Mouse (Mus musculus): ENCODE results near the gene Arpc1a. TPM values are rescaled to one million over a fixed set of nuclear protein-coding genes. Genes with fewer than 3 reads are reported as not detected.

Gene Arpc1a
- polyA plus RNA-seq, 1 experiment = 58.2 TPM

DNA sequence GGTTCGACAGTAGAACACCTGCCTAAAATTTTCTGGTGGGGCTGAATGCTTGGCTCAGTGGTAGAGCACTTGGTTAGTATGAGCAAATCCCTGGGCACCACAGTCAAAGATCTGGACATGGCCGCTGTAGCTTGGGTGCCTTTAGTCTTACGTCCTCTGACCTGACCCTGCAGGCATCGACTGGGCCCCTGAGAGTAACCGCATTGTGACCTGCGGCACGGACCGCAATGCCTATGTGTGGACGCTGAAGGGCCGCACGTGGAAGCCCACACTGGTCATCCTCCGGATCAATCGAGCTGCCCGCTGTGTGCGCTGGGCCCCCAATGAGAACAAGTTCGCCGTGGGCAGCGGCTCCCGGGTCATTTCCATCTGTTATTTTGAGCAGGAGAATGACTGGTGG, 39.8 kb downstream of the Arpc1a start:
- TF ChIP-seq GATA1 (IDR thresholded peaks at IDR 0.05; ENCODE audit: low read length) = no peak

- no peak for TF ChIP-seq GATA1 (IDR thresholded peaks at IDR 0.05; ENCODE audit: low read length)
Observed at GRCm38 (mm10) chr5:145126580-145126979, 43.0 kb downstream of the Arpc1a start.

DNA sequence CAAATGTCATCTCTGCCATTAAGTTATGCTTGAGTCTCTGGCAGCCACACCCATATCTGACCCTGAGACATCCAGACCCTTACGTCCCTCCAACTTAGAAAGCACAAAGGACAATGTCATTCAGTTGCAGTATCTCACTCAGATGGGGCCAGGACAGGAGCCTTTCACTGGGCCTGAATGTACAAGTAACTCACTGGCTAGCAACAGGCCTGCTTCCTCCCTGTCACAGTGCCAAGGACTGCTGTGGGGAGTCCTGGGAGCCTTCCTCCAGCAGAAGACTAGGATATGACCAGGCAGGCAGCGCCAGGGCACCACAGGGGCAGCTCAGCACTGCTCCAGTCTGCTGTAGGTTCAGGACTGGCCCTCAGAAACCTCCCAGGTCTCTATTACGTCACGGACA, 45.5 kb downstream of the Arpc1a start:
- no peak for TF ChIP-seq GATA1 (IDR thresholded peaks at IDR 0.05; ENCODE audit: low read length)

DNA sequence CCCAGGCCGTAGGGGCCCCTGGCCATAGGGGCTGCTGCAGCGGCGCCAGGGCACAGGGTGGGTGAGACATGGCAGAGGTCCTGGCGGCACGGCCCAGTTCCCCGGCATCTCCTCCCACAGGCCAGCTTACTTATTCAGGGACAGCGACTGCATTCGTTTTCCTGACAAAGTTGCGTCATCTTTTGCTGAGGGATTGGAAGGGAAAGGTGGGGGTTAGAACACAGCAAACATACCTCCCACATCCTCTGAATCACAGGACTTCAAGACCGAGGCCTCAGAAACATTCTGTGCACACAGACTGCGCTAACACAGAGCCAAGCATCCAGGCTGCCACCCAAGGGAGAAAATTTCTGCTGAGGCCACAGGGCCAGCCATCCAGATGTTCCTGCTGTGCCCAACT, 46.6 kb downstream of the Arpc1a start:
- TF ChIP-seq GATA1 (IDR thresholded peaks at IDR 0.05; ENCODE audit: low read length) = no peak

DNA sequence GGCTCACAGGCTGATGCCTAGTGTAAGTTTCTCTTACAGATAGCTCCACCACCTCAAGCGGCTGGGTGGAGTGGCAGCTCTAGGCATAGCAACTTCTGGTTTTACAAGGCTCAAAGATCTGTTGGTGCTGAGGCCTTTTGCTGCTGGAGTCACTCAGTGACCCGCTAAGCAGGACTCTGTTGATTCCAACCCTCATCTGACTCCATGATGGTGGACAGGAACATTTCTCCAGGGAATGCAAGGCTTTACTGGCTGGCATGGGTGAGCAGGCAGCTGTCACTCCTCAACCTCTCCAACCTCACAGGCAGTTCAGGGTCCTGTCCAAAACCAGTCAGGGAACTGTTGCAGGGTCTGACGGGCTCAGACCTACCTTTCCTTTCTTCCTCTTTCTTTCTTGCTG, 47.4 kb downstream of the Arpc1a start:
- TF ChIP-seq GATA1 (IDR thresholded peaks at IDR 0.05; ENCODE audit: low read length) = no peak

- no peak for TF ChIP-seq GATA1 (IDR thresholded peaks at IDR 0.05; ENCODE audit: low read length)
Observed at GRCm38 (mm10) chr5:145138836-145139235, 55.2 kb downstream of the Arpc1a start.

- no peak for TF ChIP-seq GATA1 (IDR thresholded peaks at IDR 0.05; ENCODE audit: low read length)
Observed at GRCm38 (mm10) chr5:145139571-145140519, 56.2 kb downstream of the Arpc1a start, which contains the start of the genes Pdap1 and Bud31. Gene Pdap1 (minus strand): TSS chr5:145140238. Gene Bud31 (plus strand): TSS chr5:145140362.

GRCm38 (mm10) chr5:145140611-145141010, 57.0 kb downstream of the Arpc1a start:
- no peak for TF ChIP-seq GATA1 (IDR thresholded peaks at IDR 0.05; ENCODE audit: low read length)

GRCm38 (mm10) chr5:145147748-145148147, 64.1 kb downstream of the Arpc1a start:
- TF ChIP-seq GATA1 (IDR thresholded peaks at IDR 0.05; ENCODE audit: low read length) = no peak

DNA sequence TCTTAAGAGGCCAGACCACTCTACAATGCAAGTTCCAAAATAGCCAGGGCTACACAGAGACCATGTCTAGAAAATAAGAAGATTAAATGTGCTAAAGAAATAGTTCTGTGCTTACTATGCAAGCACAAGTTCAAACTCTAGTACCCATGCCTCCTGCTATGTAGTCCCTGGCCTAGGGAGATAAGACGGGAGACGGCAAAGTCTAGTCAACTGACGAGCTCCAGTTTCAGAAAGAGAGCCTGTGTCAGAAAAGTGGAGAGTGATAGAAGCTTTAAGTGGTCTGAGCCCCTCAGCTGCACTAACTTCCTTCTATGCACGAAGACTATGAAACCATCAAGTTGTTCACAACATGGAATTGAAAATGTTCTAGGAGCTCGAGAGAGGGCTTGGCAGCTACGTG, 65.7 kb downstream of the Arpc1a start:
- no peak for TF ChIP-seq GATA1 (IDR thresholded peaks at IDR 0.05; ENCODE audit: low read length)

DNA sequence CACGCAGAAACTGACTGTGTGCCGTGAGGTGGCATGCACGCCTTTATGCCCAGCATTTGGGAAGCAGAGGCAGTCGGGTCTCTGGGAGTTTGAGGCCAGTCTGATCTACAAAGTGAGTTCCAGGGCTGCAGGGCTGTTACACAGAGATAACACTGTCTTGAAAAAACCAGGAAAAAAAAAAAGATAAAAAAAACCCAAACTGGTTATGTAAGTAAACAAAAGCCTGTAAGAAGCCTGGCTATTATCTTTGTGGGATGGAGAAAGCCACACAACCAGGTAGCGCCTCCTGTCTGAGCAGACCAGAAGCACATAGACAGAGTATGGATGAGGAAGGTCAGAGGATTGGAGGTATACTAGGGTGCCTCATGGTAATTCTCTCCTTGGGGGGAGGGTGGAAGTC, 69.1 kb downstream of the Arpc1a start:
- TF ChIP-seq GATA1 (IDR thresholded peaks at IDR 0.05; ENCODE audit: low read length) = no peak

Other genes with a start within 250 kb of the Arpc1a start
- gene Smurf1, start 118.0 kb upstream of the Arpc1a start, polyA plus RNA-seq (2012) = 1.3 and 1.4 TPM in 2 replicates
- not detected in 2 replicates for gene Gm4871, start 51.1 kb upstream of the Arpc1a start, polyA plus RNA-seq (2012)
- not detected in 2 replicates for gene 1700018F24Rik, start 40.8 kb upstream of the Arpc1a start, polyA plus RNA-seq (2012)
- gene Kpna7, start 200 bp downstream of the Arpc1a start, polyA plus RNA-seq (2012) = not detected in 2 replicates
- gene Arpc1b, start 30.4 kb downstream of the Arpc1a start, polyA plus RNA-seq (2012) = 1,143 and 1,353 TPM in 2 replicates
- gene Pdap1, start 56.4 kb downstream of the Arpc1a start, polyA plus RNA-seq (2012) = 191 and 266 TPM in 2 replicates
- gene Bud31, start 56.5 kb downstream of the Arpc1a start, polyA plus RNA-seq (2012) = 3.4 and 3.6 TPM in 2 replicates
- 19.6 and 19.7 TPM in 2 replicates for gene Ptcd1, start 83.3 kb downstream of the Arpc1a start, polyA plus RNA-seq (2012)
- 89.0 and 101 TPM in 2 replicates for gene Cpsf4, start 83.4 kb downstream of the Arpc1a start, polyA plus RNA-seq (2012)
- gene Atp5j2, start 108.2 kb downstream of the Arpc1a start, polyA plus RNA-seq (2012) = 20.2 and 83.7 TPM in 2 replicates
- 2.3 TPM in 2 replicates for gene Zkscan14, start 118.0 kb downstream of the Arpc1a start, polyA plus RNA-seq (2012)
- gene Zkscan5, start 120.7 kb downstream of the Arpc1a start, polyA plus RNA-seq (2012) = 1.5 and 3.1 TPM in 2 replicates
- gene Zfp655, start 147.9 kb downstream of the Arpc1a start, polyA plus RNA-seq (2012) = 23.3 and 25.7 TPM in 2 replicates
- gene Zscan25, start 196.7 kb downstream of the Arpc1a start, polyA plus RNA-seq (2012) = 32.8 and 38.1 TPM in 2 replicates

Measured in G1E-ER4 (cell line).